22 mouse cellular contexts compared by ENCODE assay signal in genomic region chr1:183095454-183096088, GRCm38 (mm10).
DNase-seq lines count a peak whose midpoint lies in the region; ATAC-seq and TF ChIP-seq lines count a peak whose summit lies in the region.
"Had no signal": no experiment of that assay in that cellular context is flagged by ENCODE, and none has a peak within 500 bp of the region (broad histone marks: within the 10 kb centered on the region; RNA-seq: fewer than 3 reads in every experiment).

No protein-coding gene starts in this region.

- intact Hi-C loops in left cerebral cortex, postnatal 4 days (cut with DNase I) = no loop called here

- WGBS in forebrain, embryonic 10.5 days = 66% methylated on average over 8 of the region's 8 CpGs
- WGBS in forebrain, embryonic 14.5 days = 40% methylated on average over 8 of the region's 8 CpGs
- WGBS in hindbrain, postnatal 0 days = 56% methylated on average over 8 of the region's 8 CpGs

- H3K4me3 ChIP-seq in forebrain, embryonic 10.5 days = no peak overlapping the region
- no peak overlapping the region for H3K4me3 ChIP-seq in forebrain, embryonic 14.5 days (ENCODE audit: low read depth, low read length)
- no peak overlapping the region for H3K4me3 ChIP-seq in hindbrain, postnatal 0 days (ENCODE audit: low read length)
- H3K4me3 ChIP-seq: hindbrain, embryonic 15.5 days; limb, embryonic 15.5 days; stomach, embryonic 15.5 days had no signal

- H3K9ac ChIP-seq in forebrain, embryonic 14.5 days (ENCODE audit: low read length) = no peak overlapping the region
- no peak overlapping the region for H3K9ac ChIP-seq in hindbrain, postnatal 0 days (replicated peaks; ENCODE audit: low read length)
- H3K9ac ChIP-seq: hindbrain, embryonic 15.5 days; limb, embryonic 15.5 days; stomach, embryonic 15.5 days had no signal

- peaks cover 21% of the 10 kb centered on the region for H3K4me1 ChIP-seq in forebrain, embryonic 10.5 days
- H3K4me1 ChIP-seq in forebrain, embryonic 14.5 days (ENCODE audit: control insufficient read depth, insufficient read depth, low read length) = no peaks in the 10 kb centered on the region; the same call in 1 of the 2 replicates
- no peaks in the 10 kb centered on the region for H3K4me1 ChIP-seq in hindbrain, postnatal 0 days (ENCODE audit: insufficient read depth, low read length)
- H3K4me1 ChIP-seq: stomach, embryonic 15.5 days had no signal

- H3K27me3 ChIP-seq in forebrain, embryonic 10.5 days (ENCODE audit: poor library complexity, severe bottlenecking) = no peaks in the 10 kb centered on the region
- H3K27me3 ChIP-seq in forebrain, embryonic 14.5 days (replicated peaks; ENCODE audit: control insufficient read depth, insufficient read depth, low read length) = no peaks in the 10 kb centered on the region
- no peaks in the 10 kb centered on the region for H3K27me3 ChIP-seq in hindbrain, postnatal 0 days (ENCODE audit: insufficient read depth, low read length)
- H3K27me3 ChIP-seq: CH12.LX; hindbrain, embryonic 15.5 days; limb, embryonic 15.5 days; stomach, embryonic 15.5 days had no signal

- no peak for DNase-seq in forebrain, embryonic 10.5 days (ENCODE audit: extremely low spot score, low spot score)
- DNase-seq in forebrain, embryonic 14.5 days (ENCODE audit: low spot score) = no peak
- peak; percentile 35 for DNase-seq in testis, postnatal 10 days (ENCODE audit: low spot score)
- DNase-seq in testis, postnatal 14 days (ENCODE audit: low spot score) = no peak
- DNase-seq in hindbrain, postnatal 0 days (ENCODE audit: low spot score) = no peak
- no peak for DNase-seq in cerebellum, adult 9-11 months
- no peak for DNase-seq in layer of hippocampus, postnatal 10 days (ENCODE audit: low spot score in 2 of 2)
- no peak for DNase-seq in left cerebral cortex, postnatal 4 days
- DNase-seq: adrenal gland, adult 2 months; cerebellum, adult 11-12 months; kidney, adult 2 months; kidney, postnatal 4 days; layer of hippocampus, postnatal 36 days; lung, adult 2 months; lung, postnatal 4 days; right cerebral cortex, adult 18-20 months; spleen, adult 18-20 months; thymus, postnatal 4 days had no signal

- ATAC-seq in forebrain, embryonic 14.5 days = no peak
- peak; percentile 38; the same call in 1 of the 2 replicates for ATAC-seq in hindbrain, postnatal 0 days

- TF ChIP-seq CTCF in hindbrain, postnatal 0 days (IDR thresholded peaks at IDR 0.05; ENCODE audit: low read depth) = no peak

- H3K27ac ChIP-seq in forebrain, embryonic 10.5 days = peak overlapping the region; percentile 58; the same call in 1 of the 2 replicates
- H3K27ac ChIP-seq in forebrain, embryonic 14.5 days (ENCODE audit: low read depth, low read length) = no peak overlapping the region
- no peak overlapping the region for H3K27ac ChIP-seq in hindbrain, postnatal 0 days
- H3K27ac ChIP-seq: hindbrain, embryonic 15.5 days; limb, embryonic 15.5 days; stomach, embryonic 15.5 days had no signal

- H3K36me3 ChIP-seq in forebrain, embryonic 10.5 days (replicated peaks) = peaks cover 23% of the 10 kb centered on the region; the same call in 1 of the 2 replicates
- no peaks in the 10 kb centered on the region for H3K36me3 ChIP-seq in forebrain, embryonic 14.5 days (ENCODE audit: control insufficient read depth, insufficient read depth, low read length)
- 0 out of 2 replicates have a peak, but pooled peaks cover 6% of the 10 kb centered on the region for H3K36me3 ChIP-seq in hindbrain, postnatal 0 days (ENCODE audit: insufficient read depth, low read length)

- no peak overlapping the region for H3K4me2 ChIP-seq in forebrain, embryonic 14.5 days (ENCODE audit: low read length)
- H3K4me2 ChIP-seq in hindbrain, postnatal 0 days (ENCODE audit: low read depth, low read length) = no peak overlapping the region
- H3K4me2 ChIP-seq: hindbrain, embryonic 15.5 days; limb, embryonic 15.5 days; stomach, embryonic 15.5 days had no signal

- no peaks in the 10 kb centered on the region for H3K9me3 ChIP-seq in forebrain, embryonic 10.5 days
- no peaks in the 10 kb centered on the region for H3K9me3 ChIP-seq in forebrain, embryonic 14.5 days (replicated peaks; ENCODE audit: control insufficient read depth, low read length)
- H3K9me3 ChIP-seq in hindbrain, postnatal 0 days (ENCODE audit: low read length) = no peaks in the 10 kb centered on the region
- H3K9me3 ChIP-seq: hindbrain, embryonic 15.5 days; limb, embryonic 15.5 days; stomach, embryonic 15.5 days had no signal
